Mouse (Mus musculus): ENCODE data around the gene Atp1b2. TPM values are rescaled to one million over a fixed set of nuclear protein-coding genes. Genes with fewer than 3 reads are reported as not detected.

The Atp1b2 gene
- polyA plus RNA-seq, 1 experiment from 2014 or later, result 46.5 TPM

- Histone ChIP-seq H3K4me1 (ENCODE audit: control insufficient read depth, insufficient read depth, low read length) (peaks cover 28% of the 10 kb centered on the region), H3K27me3 (ENCODE audit: control insufficient read depth, insufficient read depth, low read length) (no peaks in the 10 kb centered on the region), H3K4me2 (ENCODE audit: low read length) (no peak overlapping the region), H3K36me3 (ENCODE audit: control insufficient read depth, insufficient read depth, low read length) (peaks cover 33% of the 10 kb centered on the region), H3K27ac (replicated peaks; ENCODE audit: low read depth, low read length) (no peak overlapping the region), H3K9ac (replicated peaks; ENCODE audit: low read length) (no peak overlapping the region), H3K4me3 (replicated peaks; ENCODE audit: low read depth, low read length) (no peak overlapping the region), H3K9me3 (ENCODE audit: control insufficient read depth, low read length) (no peaks in the 10 kb centered on the region)
- ATAC-seq (ENCODE audit: low FRiP score, low TSS enrichment), result no peak
- 93% methylated on average over 13 of the region's 13 CpGs for WGBS
- no peak for DNase-seq
These were observed 42.4 kb downstream of the Atp1b2 start for GRCm38 (mm10) chr11:69563373-69563772.

- 12% methylated on average over 16 of the region's 16 CpGs for WGBS
- peak; percentile 63; the same call in 1 of the 2 replicates for ATAC-seq (ENCODE audit: low FRiP score, low TSS enrichment)
- H3K4me1 ChIP-seq (ENCODE audit: control insufficient read depth, insufficient read depth, low read length), result peaks cover 50% of the 10 kb centered on the region
These were observed 44.6 kb downstream of the Atp1b2 start for GRCm38 (mm10) chr11:69560896-69561854.

GRCm38 (mm10) chr11:69559851-69560765 is 45.6 kb downstream of the Atp1b2 start, which contains the start of gene Efnb3:
Gene Efnb3 (minus strand): TSS chr11:69560205.
- Histone ChIP-seq H3K4me2 (ENCODE audit: low read length) (peak within 1 kb of the TSS; percentile 66), H3K9me3 (ENCODE audit: control insufficient read depth, low read length) (no peaks in the 10 kb centered on the region), H3K27ac (replicated peaks; ENCODE audit: low read depth, low read length) (peak within 1 kb of the TSS; percentile 86), H3K4me3 (replicated peaks; ENCODE audit: low read depth, low read length) (peak within 1 kb of the TSS; percentile 76), H3K4me1 (ENCODE audit: control insufficient read depth, insufficient read depth, low read length) (peaks cover 57% of the 10 kb centered on the region), H3K27me3 (ENCODE audit: control insufficient read depth, insufficient read depth, low read length) (no peaks in the 10 kb centered on the region), H3K36me3 (ENCODE audit: control insufficient read depth, insufficient read depth, low read length) (peaks cover 38% of the 10 kb centered on the region), H3K9ac (replicated peaks; ENCODE audit: low read length) (peak within 1 kb of the TSS; percentile 92)
- 2% methylated on average over 58 of the region's 59 CpGs for WGBS
- DNase-seq, result peak; percentile 89
- peak; percentile 53 for ATAC-seq (ENCODE audit: low FRiP score, low TSS enrichment)

More at GRCm38 (mm10) chr11:69560896-69561854, 44.6 kb downstream of the Atp1b2 start:
- peak overlapping the region; percentile 86 for H3K27ac ChIP-seq (replicated peaks; ENCODE audit: low read depth, low read length)
- H3K9me3 ChIP-seq (ENCODE audit: control insufficient read depth, low read length), result no peaks in the 10 kb centered on the region
- peak; percentile 83 for DNase-seq
- H3K4me2 ChIP-seq (ENCODE audit: low read length), result peak overlapping the region; percentile 66
- H3K4me3 ChIP-seq (replicated peaks; ENCODE audit: low read depth, low read length), result peak overlapping the region; percentile 76
- H3K27me3 ChIP-seq (ENCODE audit: control insufficient read depth, insufficient read depth, low read length), result no peaks in the 10 kb centered on the region
- H3K9ac ChIP-seq (replicated peaks; ENCODE audit: low read length), result peak overlapping the region; percentile 92
- peaks cover 34% of the 10 kb centered on the region for H3K36me3 ChIP-seq (ENCODE audit: control insufficient read depth, insufficient read depth, low read length)

GRCm38 (mm10) chr11:69559183-69559582 is 46.6 kb downstream of the Atp1b2 start:
- ATAC-seq (ENCODE audit: low FRiP score, low TSS enrichment), result no peak
- H3K4me2 ChIP-seq (ENCODE audit: low read length), result peak overlapping the region; percentile 66
- H3K9me3 ChIP-seq (ENCODE audit: control insufficient read depth, low read length), result no peaks in the 10 kb centered on the region
- no peaks in the 10 kb centered on the region for H3K27me3 ChIP-seq (ENCODE audit: control insufficient read depth, insufficient read depth, low read length)
- H3K9ac ChIP-seq (replicated peaks; ENCODE audit: low read length), result peak overlapping the region; percentile 92
- WGBS, result 8% methylated on average over 5 of the region's 5 CpGs
- peak overlapping the region; percentile 86 for H3K27ac ChIP-seq (replicated peaks; ENCODE audit: low read depth, low read length)
- DNase-seq, result no peak
- peaks cover 41% of the 10 kb centered on the region for H3K36me3 ChIP-seq (ENCODE audit: control insufficient read depth, insufficient read depth, low read length)
- H3K4me1 ChIP-seq (ENCODE audit: control insufficient read depth, insufficient read depth, low read length), result peaks cover 63% of the 10 kb centered on the region
- H3K4me3 ChIP-seq (replicated peaks; ENCODE audit: low read depth, low read length), result peak overlapping the region; percentile 76

- H3K27ac ChIP-seq (replicated peaks; ENCODE audit: low read depth, low read length), result 0 out of 2 replicates have a peak overlapping the region, but pooled peaks have one; percentile 86
- H3K4me1 ChIP-seq (ENCODE audit: control insufficient read depth, insufficient read depth, low read length), result peaks cover 67% of the 10 kb centered on the region
- ATAC-seq (ENCODE audit: low FRiP score, low TSS enrichment) (no peak), DNase-seq (no peak)
- peaks cover 44% of the 10 kb centered on the region for H3K36me3 ChIP-seq (ENCODE audit: control insufficient read depth, insufficient read depth, low read length)
- 17% methylated on average over 6 of the region's 6 CpGs for WGBS
- no peaks in the 10 kb centered on the region for H3K27me3 ChIP-seq (ENCODE audit: control insufficient read depth, insufficient read depth, low read length)
- peak overlapping the region; percentile 76 for H3K4me3 ChIP-seq (replicated peaks; ENCODE audit: low read depth, low read length)
- H3K4me2 ChIP-seq (ENCODE audit: low read length), result peak overlapping the region; percentile 66
- H3K9ac ChIP-seq (replicated peaks; ENCODE audit: low read length), result peak overlapping the region; percentile 92
- H3K9me3 ChIP-seq (ENCODE audit: control insufficient read depth, low read length), result no peaks in the 10 kb centered on the region
These were observed 47.0 kb downstream of the Atp1b2 start for GRCm38 (mm10) chr11:69558756-69559155.

GRCm38 (mm10) chr11:69557381-69557958 is 48.3 kb downstream of the Atp1b2 start:
- DNase-seq, result peak; percentile 91
- peaks cover 37% of the 10 kb centered on the region for H3K36me3 ChIP-seq (ENCODE audit: control insufficient read depth, insufficient read depth, low read length)
- peak overlapping the region; percentile 92 for H3K9ac ChIP-seq (replicated peaks; ENCODE audit: low read length)
- ATAC-seq (ENCODE audit: low FRiP score, low TSS enrichment), result no peak; the same call in 1 of the 2 replicates
- peak overlapping the region; percentile 72 for H3K27ac ChIP-seq (replicated peaks; ENCODE audit: low read depth, low read length)
- peak overlapping the region; percentile 66 for H3K4me2 ChIP-seq (ENCODE audit: low read length)
- peaks cover 80% of the 10 kb centered on the region for H3K4me1 ChIP-seq (ENCODE audit: control insufficient read depth, insufficient read depth, low read length)
- no peaks in the 10 kb centered on the region for H3K9me3 ChIP-seq (ENCODE audit: control insufficient read depth, low read length)
- H3K4me3 ChIP-seq (replicated peaks; ENCODE audit: low read depth, low read length), result peak overlapping the region; percentile 76
- 6% methylated on average over 14 of the region's 14 CpGs for WGBS
- no peaks in the 10 kb centered on the region for H3K27me3 ChIP-seq (ENCODE audit: control insufficient read depth, insufficient read depth, low read length)

- H3K27me3 ChIP-seq (ENCODE audit: control insufficient read depth, insufficient read depth, low read length), result no peaks in the 10 kb centered on the region
- peaks cover 32% of the 10 kb centered on the region for H3K36me3 ChIP-seq (ENCODE audit: control insufficient read depth, insufficient read depth, low read length)
- no peak overlapping the region for H3K4me2 ChIP-seq (ENCODE audit: low read length)
- whole genome bisulfite sequencing, result 78% methylated on average over 5 of the region's 5 CpGs
- DNase-seq (no peak), ATAC-seq (ENCODE audit: low FRiP score, low TSS enrichment) (no peak)
- peak overlapping the region; percentile 55 for H3K27ac ChIP-seq (replicated peaks; ENCODE audit: low read depth, low read length)
- no peak overlapping the region for H3K9ac ChIP-seq (replicated peaks; ENCODE audit: low read length)
- H3K4me1 ChIP-seq (ENCODE audit: control insufficient read depth, insufficient read depth, low read length), result peaks cover 70% of the 10 kb centered on the region
- no peaks in the 10 kb centered on the region for H3K9me3 ChIP-seq (ENCODE audit: control insufficient read depth, low read length)
- no peak overlapping the region for H3K4me3 ChIP-seq (replicated peaks; ENCODE audit: low read depth, low read length)
These were observed 51.1 kb downstream of the Atp1b2 start for GRCm38 (mm10) chr11:69554539-69555140.
